In the genomic region with DNA sequence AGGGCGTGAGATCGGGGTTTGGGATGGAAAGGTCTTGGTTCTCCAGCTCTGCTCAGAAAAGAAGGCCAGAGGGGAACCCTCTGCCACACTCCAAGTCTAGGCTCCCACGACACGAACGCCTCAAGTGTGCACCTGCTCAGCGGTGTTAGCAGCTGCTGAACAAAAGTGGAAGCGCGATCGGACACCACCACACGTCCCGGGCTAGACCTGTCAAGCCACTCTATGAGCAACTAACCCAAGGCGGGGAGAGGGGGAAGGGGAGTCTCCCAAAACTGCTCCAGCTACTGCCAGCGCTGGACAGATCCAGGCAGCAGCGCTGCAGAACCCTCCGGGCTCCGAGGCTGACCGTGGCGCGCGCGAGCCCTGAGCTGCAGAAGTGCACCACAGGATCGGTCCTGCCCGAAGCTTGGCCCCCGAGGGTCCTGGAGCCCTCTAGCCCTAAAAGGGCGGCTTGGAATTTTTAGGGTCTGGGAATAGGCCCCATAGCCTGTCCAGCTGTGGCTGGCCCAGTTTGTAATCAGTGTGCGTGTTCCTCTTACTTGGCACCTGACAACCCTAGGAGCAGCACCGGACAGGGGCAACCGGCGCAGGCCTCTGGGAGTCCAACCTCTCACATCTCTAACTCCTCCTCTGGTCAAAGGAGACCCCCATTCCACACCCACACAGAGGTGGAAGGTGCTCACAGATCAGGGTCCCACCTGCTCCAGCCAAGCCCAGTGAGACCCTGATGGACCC, we compare ENCODE assay signal across 8 mouse cellular contexts. TPM values are rescaled to one million over a fixed set of nuclear protein-coding genes. Genes with fewer than 3 reads are reported as not detected.
DNase-seq lines count a peak whose midpoint lies in the region; ATAC-seq and TF ChIP-seq lines count a peak whose summit lies in the region.

No protein-coding gene starts in this region.

- no peaks in the 10 kb centered on the region for H3K36me3 ChIP-seq in hindbrain, embryonic 10.5 days
- no peaks in the 10 kb centered on the region for H3K36me3 ChIP-seq in liver, embryonic 13.5 days
- H3K36me3 ChIP-seq in stomach, embryonic 15.5 days = no peaks in the 10 kb centered on the region

- 3% methylated on average over 29 of the region's 29 CpGs for WGBS in hindbrain, embryonic 10.5 days
- 6% methylated on average over 29 of the region's 29 CpGs for WGBS in liver, embryonic 13.5 days (ENCODE audit: insufficient replicate concordance)
- 7% methylated on average over 29 of the region's 29 CpGs for WGBS in stomach, embryonic 15.5 days

- H3K9me3 ChIP-seq in hindbrain, embryonic 10.5 days = no peaks in the 10 kb centered on the region
- no peaks in the 10 kb centered on the region for H3K9me3 ChIP-seq in liver, embryonic 13.5 days (replicated peaks)
- no peaks in the 10 kb centered on the region for H3K9me3 ChIP-seq in stomach, embryonic 15.5 days

- ATAC-seq in liver, embryonic 13.5 days (ENCODE audit: low read depth) = no peak
- no peak for ATAC-seq in stomach, embryonic 15.5 days (ENCODE audit: insufficient read depth, low FRiP score, low read depth)

- H3K27ac ChIP-seq in layer of hippocampus, adult 2 months = peak overlapping the region; percentile 90
- H3K27ac ChIP-seq in hindbrain, embryonic 10.5 days = peak overlapping the region; percentile 59; the same call in 1 of the 2 replicates
- H3K27ac ChIP-seq in liver, embryonic 13.5 days = no peak overlapping the region
- H3K27ac ChIP-seq in stomach, embryonic 15.5 days = no peak overlapping the region

- peak in 1 of 2 experiments; percentile 29 for DNase-seq in layer of hippocampus, adult 2 months (ENCODE audit: low spot score in 2 of 2)
- no peak for DNase-seq in layer of hippocampus, adult 11-12 months (ENCODE audit: low spot score)
- DNase-seq in cerebellum, postnatal 25 days = peak; percentile 74 to 75
- DNase-seq in hindbrain, embryonic 10.5 days (ENCODE audit: low spot score) = peak; percentile 58
- no peak for DNase-seq in liver, embryonic 13.5 days
- no peak for DNase-seq in urinary bladder, postnatal 10 days (ENCODE audit: low spot score)
- DNase-seq in ovary, adult 18-20 months (ENCODE audit: low spot score) = no peak

- no peak; the same call in 1 of the 2 replicates for TF ChIP-seq CTCF in layer of hippocampus, adult 2 months (conservative IDR thresholded peaks at IDR 0.05)

- peaks cover 74% of the 10 kb centered on the region for H3K27me3 ChIP-seq in hindbrain, embryonic 10.5 days (ENCODE audit: insufficient read depth, poor library complexity, severe bottlenecking)
- H3K27me3 ChIP-seq in liver, embryonic 13.5 days = peaks cover 72% of the 10 kb centered on the region
- peaks cover 66% of the 10 kb centered on the region for H3K27me3 ChIP-seq in stomach, embryonic 15.5 days (replicated peaks)

- peak overlapping the region; percentile 61 for H3K4me3 ChIP-seq in layer of hippocampus, adult 2 months
- H3K4me3 ChIP-seq in hindbrain, embryonic 10.5 days = peak overlapping the region; percentile 71
- no peak overlapping the region for H3K4me3 ChIP-seq in liver, embryonic 13.5 days (replicated peaks)
- peak overlapping the region; percentile 46 for H3K4me3 ChIP-seq in stomach, embryonic 15.5 days (replicated peaks)

- H3K4me1 ChIP-seq in hindbrain, embryonic 10.5 days (replicated peaks) = peaks cover 29% of the 10 kb centered on the region
- 0 out of 2 replicates have a peak, but pooled peaks cover 4% of the 10 kb centered on the region for H3K4me1 ChIP-seq in liver, embryonic 13.5 days (replicated peaks)
- H3K4me1 ChIP-seq in stomach, embryonic 15.5 days = peaks cover 10% of the 10 kb centered on the region; the same call in 1 of the 2 replicates

- peak overlapping the region; percentile 57; the same call in 1 of the 2 replicates for H3K4me2 ChIP-seq in liver, embryonic 13.5 days
- peak overlapping the region; percentile 88 for H3K4me2 ChIP-seq in stomach, embryonic 15.5 days

- no peak overlapping the region for H3K9ac ChIP-seq in liver, embryonic 13.5 days
- H3K9ac ChIP-seq in stomach, embryonic 15.5 days = no peak overlapping the region

RNA-seq across cellular contexts. Expression of a gene that starts 1.2 kb away (rescaled TPM):
- 100 to 1,000 TPM; 203 to 223 TPM for total RNA-seq in layer of hippocampus, adult 2 months (2021)
- polyA plus RNA-seq in hindbrain, embryonic 10.5 days (2016; fragmentation: Nextera tagmentation; extraction: Ambion mirVana) = 0.24 and 0.27 TPM in 2 replicates
- 0.09 TPM in 2 replicates for polyA plus RNA-seq in liver, embryonic 13.5 days (2015; fragmentation: Nextera tagmentation; extraction: Ambion mirVana)
- polyA plus RNA-seq in stomach, embryonic 15.5 days (2015; fragmentation: Nextera tagmentation; extraction: Ambion mirVana) = 0.08 and 0.12 TPM in 2 replicates

Comparison
In these comparisons a context has a peak if more than half of its experiments do, and no peak if none do; other contexts are left out.
1. DNase-seq: peak in cerebellum, postnatal 25 days (2 of 2) and hindbrain, embryonic 10.5 days (single experiment); none in layer of hippocampus, adult 11-12 months (single experiment), liver, embryonic 13.5 days (single experiment), urinary bladder, postnatal 10 days (single experiment) and ovary, adult 18-20 months (single experiment).
2. H3K27ac ChIP-seq: peak in layer of hippocampus, adult 2 months (single experiment) and hindbrain, embryonic 10.5 days (single experiment); none in liver, embryonic 13.5 days (single experiment) and stomach, embryonic 15.5 days (single experiment).